Mouse (Mus musculus) liver, postnatal 0 days (tissue): ENCODE data around the gene Luc7l.

ENCODE experiments used
- CTCF ChIP-seq: sonication (generic); IDR thresholded peaks from 2 replicates; pipeline ENCODE4 v1.5.1; 2016; ENCODE audit warnings: antibody characterized with exemption, low read depth
- EP300 ChIP-seq: IDR thresholded peaks from 2 replicates; pipeline ENCODE4 v1.6.1; 2016; ENCODE audit warnings: antibody characterized with exemption, low read depth, mild to moderate bottlenecking

DNA sequence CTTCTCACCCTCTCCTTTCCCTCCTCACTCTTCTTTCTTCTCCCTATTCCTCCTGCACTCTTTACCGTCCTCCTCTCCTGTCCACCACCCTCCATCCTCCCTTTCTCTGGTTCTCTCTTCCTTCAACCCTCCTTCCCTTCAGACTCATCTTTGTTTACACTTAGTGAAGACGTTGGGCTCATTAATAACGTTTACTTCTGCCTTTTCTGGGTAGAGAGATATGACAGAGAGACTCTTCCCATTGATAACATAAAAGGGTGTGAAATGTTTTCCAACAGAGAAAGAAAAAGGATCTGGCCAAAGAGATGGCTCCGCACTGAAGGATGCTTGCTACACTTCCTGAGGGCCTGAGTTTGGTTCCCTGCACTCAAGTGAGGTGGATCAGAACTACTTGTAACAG is 36.8 kb downstream of the Luc7l start:
- TF ChIP-seq CTCF, result no peak
- TF ChIP-seq EP300, result no peak
